Mouse (Mus musculus) T-helper 2 cell (primary cell): ENCODE measurements around the gene Zbtb39.
"Not testable (repeated sequence)": the region's sequence is repeated elsewhere in the genome, so short reads cannot be mapped to it uniquely, and the experiment has no call there.

Experiments
- in situ Hi-C: fragments of 300-600 bp; cut with MboI, MseI; formaldehyde crosslinking; loops from one replicate; pipeline ENCODE4 v1.15.1; 2025; ENCODE audit warnings: high pct_unique_total_duplicates

Gene Zbtb39

GRCm38 (mm10) chr10:127782321-127782720 is 43.0 kb downstream of the Zbtb39 start:
- in situ Hi-C loops, result not testable (repeated sequence)

DNA sequence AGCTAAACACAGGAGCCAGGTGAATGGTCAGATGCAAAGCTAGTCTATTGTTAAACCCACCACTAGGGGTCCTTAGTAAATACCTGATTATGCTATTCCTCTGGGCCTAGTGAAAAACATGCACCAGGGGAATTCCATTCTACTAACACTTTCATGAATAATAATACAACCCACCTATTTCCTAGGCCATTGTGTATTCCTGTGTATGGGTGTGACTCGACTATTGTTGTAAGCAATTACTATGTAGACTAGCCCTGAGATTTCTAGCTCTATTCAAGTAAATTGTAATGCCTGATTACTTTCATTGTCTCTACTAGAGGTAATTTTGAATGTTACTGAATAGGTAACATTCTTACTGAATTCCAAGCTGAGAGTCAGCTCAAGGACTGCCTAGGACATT is 46.1 kb downstream of the Zbtb39 start:
- in situ Hi-C loops, result not testable (repeated sequence)
